Mouse (Mus musculus): ENCODE data around the gene Zbtb20. TPM values are rescaled to one million over a fixed set of nuclear protein-coding genes. Genes with fewer than 3 reads are reported as not detected.
A peak's percentile ranks its signal among the peaks of the same experiment; 100 is the strongest.

Gene Zbtb20
- total and polyA plus RNA-seq, 2 experiments from 2014 or later = 25.2 to 38.0 TPM

DNA sequence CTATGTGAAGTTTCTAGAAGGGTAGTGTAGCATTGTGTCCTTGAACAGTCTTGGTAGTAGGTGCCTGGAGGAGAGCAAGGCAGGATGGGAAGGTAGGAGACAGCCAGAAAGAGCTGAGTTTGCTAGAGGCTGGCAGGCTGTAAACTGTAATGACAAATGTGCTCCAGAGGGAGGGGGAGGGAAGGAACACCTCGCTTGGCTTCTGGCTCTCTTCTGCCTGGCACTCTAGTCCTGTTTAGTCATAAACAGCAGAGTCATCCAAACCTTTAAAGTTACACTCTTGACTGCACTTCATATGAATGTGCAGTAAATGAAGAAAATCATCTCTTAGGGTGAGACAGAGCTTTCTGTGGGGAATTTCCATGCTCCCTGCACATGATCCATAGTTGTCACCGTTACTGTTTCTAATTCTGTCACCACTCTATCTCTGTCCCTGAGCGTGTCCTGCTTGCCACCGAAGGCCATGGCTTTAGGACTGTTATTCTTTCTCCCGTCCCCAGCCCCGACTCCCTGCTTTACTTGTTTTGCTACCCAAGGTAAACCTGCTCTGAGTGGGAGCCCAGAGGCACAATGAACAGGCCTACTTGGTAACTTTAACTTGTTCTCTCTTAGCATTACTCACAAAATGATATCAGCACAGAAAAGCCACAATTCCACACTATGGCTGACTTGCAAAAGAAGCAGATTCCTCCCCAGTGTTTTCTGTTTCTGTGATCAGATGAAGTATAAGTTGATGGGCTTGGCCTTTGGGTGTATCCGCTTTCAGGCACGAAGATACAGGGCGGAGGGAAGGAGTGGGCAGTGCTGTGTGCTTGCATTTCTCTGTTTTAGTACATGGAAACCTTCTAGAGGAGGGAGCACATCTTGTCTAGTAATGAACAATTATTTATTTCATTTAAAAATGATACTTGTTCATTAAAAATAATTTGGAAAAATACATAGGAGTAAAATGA lies 427.8 kb downstream of the Zbtb20 start:
- Histone ChIP-seq H3K4me1 (ENCODE audit: insufficient read depth, low read length) (no peaks in the 10 kb centered on the region), H3K4me3 (ENCODE audit: low read depth, low read length) (no peak overlapping the region), H3K27me3 (ENCODE audit: insufficient read depth, low read length) (no peaks in the 10 kb centered on the region), H3K4me2 (ENCODE audit: low read depth, low read length, poor library complexity, severe bottlenecking) (no peak overlapping the region), H3K9me3 (ENCODE audit: low read length) (no peaks in the 10 kb centered on the region), H3K36me3 (ENCODE audit: insufficient read depth, low read length) (no peaks in the 10 kb centered on the region), H3K9ac (replicated peaks; ENCODE audit: low read length, poor library complexity, severe bottlenecking) (no peak overlapping the region), H3K27ac (ENCODE audit: low read depth, low read length) (no peak overlapping the region)
- TF ChIP-seq CTCF (IDR thresholded peaks at IDR 0.05) = no peak
- DNase-seq (ENCODE audit: low spot score) (peak; percentile 12), ATAC-seq (ENCODE audit: low FRiP score) (no peak)
- WGBS = 78% methylated on average over 9 of the region's 9 CpGs

DNA sequence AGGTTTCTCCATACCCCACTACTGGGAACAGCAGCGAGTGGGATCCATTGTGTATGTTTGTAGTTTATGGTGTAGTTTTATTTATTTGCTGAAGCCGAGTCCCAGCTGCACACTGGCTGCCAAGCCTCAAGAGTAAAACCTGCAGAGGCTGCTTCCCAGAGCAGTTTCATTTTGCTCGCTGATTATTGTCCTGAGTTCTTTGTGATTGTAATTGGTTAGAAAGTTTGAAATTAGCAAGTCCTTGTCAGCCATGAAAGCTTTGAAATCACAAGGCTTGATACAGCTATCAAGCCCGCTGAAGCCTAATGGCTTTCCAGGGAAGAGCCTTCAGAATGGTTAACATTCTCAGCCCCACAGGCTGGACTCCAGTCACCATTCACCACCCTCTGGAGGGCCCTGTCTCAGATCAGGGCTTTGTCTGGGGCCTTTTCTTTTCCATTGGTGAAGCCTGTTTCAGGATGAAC lies 434.3 kb downstream of the Zbtb20 start:
- no peak for ATAC-seq (ENCODE audit: low FRiP score)

GRCm38 (mm10) chr16:43324009-43324408 lies 448.3 kb downstream of the Zbtb20 start:
- Histone ChIP-seq H3K9ac (replicated peaks; ENCODE audit: low read length, poor library complexity, severe bottlenecking) (no peak overlapping the region), H3K4me1 (ENCODE audit: insufficient read depth, low read length) (no peaks in the 10 kb centered on the region), H3K36me3 (ENCODE audit: insufficient read depth, low read length) (no peaks in the 10 kb centered on the region), H3K4me2 (ENCODE audit: low read depth, low read length, poor library complexity, severe bottlenecking) (no peak overlapping the region), H3K4me3 (ENCODE audit: low read depth, low read length) (no peak overlapping the region), H3K9me3 (ENCODE audit: low read length) (no peaks in the 10 kb centered on the region), H3K27me3 (ENCODE audit: insufficient read depth, low read length) (no peaks in the 10 kb centered on the region), H3K27ac (ENCODE audit: low read depth, low read length) (no peak overlapping the region)
- no peak for TF ChIP-seq CTCF (IDR thresholded peaks at IDR 0.05)
- ATAC-seq (ENCODE audit: low FRiP score) (no peak), DNase-seq (ENCODE audit: low spot score) (no peak)
- WGBS = 81% methylated on average over 3 of the region's 3 CpGs

More for the DNA sequence above, 434.3 kb downstream of the Zbtb20 start:
- no peaks in the 10 kb centered on the region for H3K36me3 ChIP-seq (ENCODE audit: insufficient read depth, low read length)
- 15% methylated on average over 4 of the region's 4 CpGs for WGBS
- H3K27ac ChIP-seq (ENCODE audit: low read depth, low read length) = peak overlapping the region; percentile 43
- H3K9ac ChIP-seq (replicated peaks; ENCODE audit: low read length, poor library complexity, severe bottlenecking) = no peak overlapping the region
- H3K27me3 ChIP-seq (ENCODE audit: insufficient read depth, low read length) = no peaks in the 10 kb centered on the region
- no peak overlapping the region for H3K4me3 ChIP-seq (ENCODE audit: low read depth, low read length)
- H3K4me1 ChIP-seq (ENCODE audit: insufficient read depth, low read length) = no peaks in the 10 kb centered on the region
- no peak overlapping the region for H3K4me2 ChIP-seq (ENCODE audit: low read depth, low read length, poor library complexity, severe bottlenecking)
- no peak for DNase-seq (ENCODE audit: low spot score)
- TF ChIP-seq CTCF (IDR thresholded peaks at IDR 0.05) = no peak
- no peaks in the 10 kb centered on the region for H3K9me3 ChIP-seq (ENCODE audit: low read length)

GRCm38 (mm10) chr16:43328221-43328620 lies 452.5 kb downstream of the Zbtb20 start:
- DNase-seq (ENCODE audit: low spot score) (no peak), ATAC-seq (ENCODE audit: low FRiP score) (no peak)
- Histone ChIP-seq H3K4me2 (ENCODE audit: low read depth, low read length, poor library complexity, severe bottlenecking) (no peak overlapping the region), H3K4me3 (ENCODE audit: low read depth, low read length) (no peak overlapping the region), H3K4me1 (ENCODE audit: insufficient read depth, low read length) (no peaks in the 10 kb centered on the region), H3K36me3 (ENCODE audit: insufficient read depth, low read length) (no peaks in the 10 kb centered on the region), H3K9me3 (ENCODE audit: low read length) (no peaks in the 10 kb centered on the region), H3K27me3 (ENCODE audit: insufficient read depth, low read length) (no peaks in the 10 kb centered on the region), H3K27ac (ENCODE audit: low read depth, low read length) (no peak overlapping the region), H3K9ac (replicated peaks; ENCODE audit: low read length, poor library complexity, severe bottlenecking) (no peak overlapping the region)
- TF ChIP-seq CTCF (IDR thresholded peaks at IDR 0.05) = no peak
- WGBS = 86% methylated on average over 1 of the region's 1 CpGs

GRCm38 (mm10) chr16:43330206-43330605 lies 454.5 kb downstream of the Zbtb20 start:
- no peak for DNase-seq (ENCODE audit: low spot score)
- Histone ChIP-seq H3K4me2 (ENCODE audit: low read depth, low read length, poor library complexity, severe bottlenecking) (no peak overlapping the region), H3K4me3 (ENCODE audit: low read depth, low read length) (no peak overlapping the region), H3K36me3 (ENCODE audit: insufficient read depth, low read length) (no peaks in the 10 kb centered on the region), H3K27ac (ENCODE audit: low read depth, low read length) (no peak overlapping the region), H3K9me3 (ENCODE audit: low read length) (no peaks in the 10 kb centered on the region), H3K9ac (replicated peaks; ENCODE audit: low read length, poor library complexity, severe bottlenecking) (no peak overlapping the region), H3K4me1 (ENCODE audit: insufficient read depth, low read length) (no peaks in the 10 kb centered on the region), H3K27me3 (ENCODE audit: insufficient read depth, low read length) (no peaks in the 10 kb centered on the region)
- no peak for TF ChIP-seq CTCF (IDR thresholded peaks at IDR 0.05)
- no peak for ATAC-seq (ENCODE audit: low FRiP score)
- 89% methylated on average over 3 of the region's 3 CpGs for WGBS

GRCm38 (mm10) chr16:43331440-43331839 lies 455.8 kb downstream of the Zbtb20 start:
- WGBS = 90% methylated on average over 3 of the region's 3 CpGs
- Histone ChIP-seq H3K27me3 (ENCODE audit: insufficient read depth, low read length) (no peaks in the 10 kb centered on the region), H3K9me3 (ENCODE audit: low read length) (no peaks in the 10 kb centered on the region)

More at GRCm38 (mm10) chr16:43331440-43331839, 455.8 kb downstream of the Zbtb20 start:
- TF ChIP-seq CTCF (IDR thresholded peaks at IDR 0.05) = no peak
- no peak overlapping the region for H3K27ac ChIP-seq (ENCODE audit: low read depth, low read length)
- ATAC-seq (ENCODE audit: low FRiP score) = no peak
- no peak overlapping the region for H3K4me3 ChIP-seq (ENCODE audit: low read depth, low read length)
- H3K9ac ChIP-seq (replicated peaks; ENCODE audit: low read length, poor library complexity, severe bottlenecking) = no peak overlapping the region
- H3K4me2 ChIP-seq (ENCODE audit: low read depth, low read length, poor library complexity, severe bottlenecking) = no peak overlapping the region
- no peaks in the 10 kb centered on the region for H3K36me3 ChIP-seq (ENCODE audit: insufficient read depth, low read length)
- DNase-seq (ENCODE audit: low spot score) = no peak
- H3K4me1 ChIP-seq (ENCODE audit: insufficient read depth, low read length) = no peaks in the 10 kb centered on the region
